Mouse (Mus musculus) forebrain, postnatal 0 days (tissue): ENCODE measurements around the gene Cd207. TPM values are rescaled to one million over a fixed set of nuclear protein-coding genes. Genes with fewer than 3 reads are reported as not detected.

ENCODE experiments used
- ATAC-seq: fragments of 200-750 bp; cut with Nextera tagmentation; 2 replicates; pipeline ENCODE4 v1.8.0; 2017; ENCODE audit warnings: mild to moderate bottlenecking, moderate library complexity
- DNase-seq: peaks from one replicate; pipeline ENCODE4 v3.0.0-alpha.2; 2015
- H3K27ac ChIP-seq: fragments of 300-500 bp; sonication (generic); 2 replicates; pipeline ENCODE4 v1.5.1; 2014; ENCODE audit warnings: low read depth, mild to moderate bottlenecking, antibody characterized with exemption, low read length, moderate library complexity, mixed read lengths
- H3K27me3 ChIP-seq: fragments of 300-500 bp; sonication (generic); 2 replicates; pipeline ENCODE4 v1.6.1; 2014; ENCODE audit warnings: mild to moderate bottlenecking, low read length, mixed read lengths; ENCODE audit not compliant: insufficient read depth
- H3K36me3 ChIP-seq: fragments of 300-500 bp; sonication (generic); 2 replicates; pipeline ENCODE4 v1.6.1; 2014; ENCODE audit warnings: mild to moderate bottlenecking, moderate library complexity; ENCODE audit not compliant: insufficient read depth
- H3K4me1 ChIP-seq: fragments of 300-500 bp; sonication (generic); 2 replicates; pipeline ENCODE4 v1.6.1; 2014; ENCODE audit warnings: antibody characterized with exemption; ENCODE audit not compliant: insufficient read depth
- H3K4me2 ChIP-seq: fragments of 300-500 bp; sonication (generic); 2 replicates; pipeline ENCODE4 v1.6.1; 2014; ENCODE audit warnings: low read depth, mild to moderate bottlenecking, moderate library complexity
- H3K4me3 ChIP-seq: fragments of 300-500 bp; sonication (generic); 2 replicates; pipeline ENCODE4 v1.5.1; 2014; ENCODE audit warnings: low read depth, low read length, mixed read lengths
- H3K9ac ChIP-seq: fragments of 300-500 bp; sonication (generic); 2 replicates; pipeline ENCODE4 v1.6.1; 2014; ENCODE audit warnings: mild to moderate bottlenecking
- H3K9me3 ChIP-seq: fragments of 300-500 bp; sonication (generic); 2 replicates; pipeline ENCODE4 v1.6.1; 2016; ENCODE audit warnings: low read length
- CTCF ChIP-seq: sonication (generic); IDR thresholded peaks from 2 replicates; pipeline ENCODE4 v1.5.1; 2016; ENCODE audit warnings: antibody characterized with exemption, control low read depth, low read depth
- WGBS: fragments of 180-500 bp; shearing (Covaris S2); extraction: QIAGEN DNeasy Blood & Tissue Kit; methylation state at CpG from one replicate; pipeline ENCODE4 v1.1.7; 2014; 5-methylcytosine and 5-hydroxymethylcytosine counted together
- polyA plus RNA-seq: library from polyadenylated mRNA; unstranded; fragments of >200 nt; fragmentation: Nextera tagmentation; extraction: Ambion mirVana; gene quantifications from 2 replicates; pipeline ENCODE4 v1.2.1, GENCODE M21; 2015
- total RNA-seq: library from RNA; depleted of rRNA; stranded (reverse); fragments of >200 nt; gene quantifications from 2 replicates; pipeline ENCODE4 v1.2.3, GENCODE M21; 2014

The Cd207 gene
- total and polyA plus RNA-seq, 2 experiments from 2014 or later: not detected

DNA sequence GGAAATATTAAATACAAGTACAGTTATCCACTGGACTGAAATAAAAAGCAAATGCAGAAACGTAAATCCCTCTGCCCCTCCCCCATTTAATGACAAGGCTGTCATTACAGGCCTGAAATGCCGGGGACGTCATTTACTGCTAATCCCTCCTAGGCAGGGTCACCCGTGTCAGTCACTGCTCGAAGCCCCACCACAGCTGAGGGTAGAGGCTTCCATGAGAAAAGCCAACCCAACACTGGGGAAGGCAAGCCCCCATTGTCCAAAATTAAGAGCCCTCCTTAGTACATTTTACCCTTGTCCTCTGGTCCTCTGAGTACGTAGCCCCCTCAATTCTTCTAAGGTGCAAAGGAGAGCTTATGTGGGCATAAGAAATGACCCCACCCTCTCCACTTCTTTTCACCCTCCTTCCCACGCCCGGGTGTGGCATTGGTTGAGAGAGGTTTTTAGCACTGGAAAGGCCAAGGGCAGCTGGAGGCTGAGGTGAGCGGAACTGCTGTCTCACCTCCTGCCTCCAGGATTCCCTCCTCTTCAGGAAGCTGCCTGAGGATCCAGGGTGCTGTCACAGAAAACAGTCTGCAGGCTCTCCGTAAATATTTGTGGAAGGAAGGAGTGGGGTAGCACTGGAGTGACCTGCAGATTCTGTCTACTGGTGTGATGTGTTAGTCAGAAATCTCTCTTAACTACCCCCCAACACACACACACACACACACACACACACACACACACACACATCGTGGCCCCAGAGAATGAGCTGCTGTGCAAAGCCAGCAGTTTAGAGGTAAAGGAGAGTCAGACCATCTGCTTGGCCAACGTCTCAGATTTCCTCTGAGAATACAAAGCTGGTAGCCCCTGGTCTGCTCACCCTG lies 35.8 kb upstream of the Cd207 start:
- Histone ChIP-seq H3K9ac (no peak overlapping the region), H3K4me3 (no peak overlapping the region), H3K27ac (no peak overlapping the region), H3K36me3 (no peaks in the 10 kb centered on the region), H3K4me1 (peaks cover 9% of the 10 kb centered on the region), H3K9me3 (no peaks in the 10 kb centered on the region), H3K27me3 (peaks cover 95% of the 10 kb centered on the region), H3K4me2 (no peak overlapping the region)
- ATAC-seq: no peak
- TF ChIP-seq CTCF: no peak
- no peak for DNase-seq
- 4% methylated on average over 12 of the region's 12 CpGs for WGBS

DNA sequence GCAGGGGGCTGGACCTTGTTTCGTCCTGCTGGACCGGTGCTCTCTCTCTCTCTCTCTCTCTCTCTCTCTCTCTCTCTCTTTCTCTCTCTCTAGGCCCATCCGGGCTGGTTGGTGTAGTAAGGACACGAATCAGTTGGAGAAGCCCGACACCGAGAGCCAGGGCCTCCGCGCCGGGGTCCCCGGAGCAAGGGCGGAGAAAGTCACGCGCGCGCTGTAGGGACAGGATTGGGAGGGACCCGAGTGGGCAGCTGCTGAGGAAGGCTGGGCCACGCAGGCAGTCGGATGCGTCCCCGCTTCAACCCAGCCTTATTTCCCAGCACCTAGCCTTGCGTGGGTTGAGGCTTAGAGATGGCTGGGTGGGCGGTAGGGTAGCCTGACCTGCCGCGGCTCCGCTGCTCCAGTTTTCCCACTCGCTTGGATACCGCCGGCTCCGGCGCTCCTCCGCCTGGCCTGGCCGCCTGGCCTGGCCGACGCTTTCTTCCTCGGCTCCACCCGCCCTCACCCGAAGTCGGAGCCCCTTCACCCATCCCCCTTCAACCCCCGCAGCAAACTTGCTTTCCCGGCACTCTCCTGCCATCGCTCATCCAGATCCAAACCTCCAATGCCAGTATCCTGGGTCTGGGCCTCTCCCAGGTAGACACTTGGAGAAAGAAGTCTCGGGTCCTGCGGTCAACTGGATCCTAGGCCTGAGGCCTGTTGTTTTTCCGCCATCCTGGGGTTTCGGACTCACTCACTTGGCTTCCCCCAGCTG lies 34.2 kb upstream of the Cd207 start:
- Histone ChIP-seq H3K9ac (no peak overlapping the region), H3K9me3 (no peaks in the 10 kb centered on the region), H3K27ac (no peak overlapping the region), H3K36me3 (no peaks in the 10 kb centered on the region), H3K4me1 (peaks cover 9% of the 10 kb centered on the region), H3K4me2 (peak overlapping the region; percentile 49), H3K4me3 (peak overlapping the region; percentile 30), H3K27me3 (peaks cover 94% of the 10 kb centered on the region)
- DNase-seq (no peak), ATAC-seq (peak; percentile 17; the same call in 1 of the 2 replicates)
- 3% methylated on average over 45 of the region's 45 CpGs for WGBS
- no peak for TF ChIP-seq CTCF

DNA sequence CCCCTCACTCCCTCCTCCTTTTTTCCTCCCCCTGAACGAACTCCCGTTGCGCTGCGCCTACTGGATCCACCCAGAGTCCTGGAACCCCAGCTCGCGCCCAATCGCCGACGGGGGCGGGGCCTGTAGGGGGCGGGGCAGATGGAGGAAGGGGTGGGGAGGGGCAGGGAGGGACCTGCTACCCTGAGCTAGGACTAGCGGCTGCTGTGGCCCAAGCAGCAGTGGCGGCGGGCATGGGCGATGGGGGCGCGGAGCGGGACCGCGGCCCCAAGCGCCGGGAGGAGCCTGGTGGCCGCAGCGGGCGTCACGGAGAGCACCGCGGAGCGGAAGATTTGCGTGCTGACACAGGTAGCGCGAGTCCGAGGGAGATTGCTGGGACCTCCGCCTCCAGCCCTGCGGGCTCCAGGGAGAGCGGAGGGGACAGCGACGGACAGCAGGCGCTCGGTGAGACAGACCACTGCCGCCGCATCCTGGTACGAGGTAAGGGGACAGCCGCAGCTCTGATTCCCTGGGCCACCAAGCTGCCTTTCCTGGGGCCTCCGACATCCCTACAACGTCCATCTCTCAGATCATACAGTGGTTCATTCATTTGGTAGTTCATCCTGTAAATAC lies 33.5 kb upstream of the Cd207 start, which contains the start of gene Vax2:
Vax2 (plus strand) TSS at position 198 of the 609 bp plus-strand sequence.
- Histone ChIP-seq H3K27me3 (peaks cover 97% of the 10 kb centered on the region), H3K27ac (no peak within 1 kb of the TSS), H3K9ac (no peak within 1 kb of the TSS), H3K4me3 (peak within 1 kb of the TSS; percentile 30), H3K9me3 (no peaks in the 10 kb centered on the region), H3K36me3 (no peaks in the 10 kb centered on the region), H3K4me1 (peaks cover 9% of the 10 kb centered on the region), H3K4me2 (peak within 1 kb of the TSS; percentile 49)
- TF ChIP-seq CTCF: no peak
- DNase-seq (no peak), ATAC-seq (peak; percentile 60; the same call in 1 of the 2 replicates)
- under 1% methylated on average over 44 of the region's 46 CpGs for WGBS

DNA sequence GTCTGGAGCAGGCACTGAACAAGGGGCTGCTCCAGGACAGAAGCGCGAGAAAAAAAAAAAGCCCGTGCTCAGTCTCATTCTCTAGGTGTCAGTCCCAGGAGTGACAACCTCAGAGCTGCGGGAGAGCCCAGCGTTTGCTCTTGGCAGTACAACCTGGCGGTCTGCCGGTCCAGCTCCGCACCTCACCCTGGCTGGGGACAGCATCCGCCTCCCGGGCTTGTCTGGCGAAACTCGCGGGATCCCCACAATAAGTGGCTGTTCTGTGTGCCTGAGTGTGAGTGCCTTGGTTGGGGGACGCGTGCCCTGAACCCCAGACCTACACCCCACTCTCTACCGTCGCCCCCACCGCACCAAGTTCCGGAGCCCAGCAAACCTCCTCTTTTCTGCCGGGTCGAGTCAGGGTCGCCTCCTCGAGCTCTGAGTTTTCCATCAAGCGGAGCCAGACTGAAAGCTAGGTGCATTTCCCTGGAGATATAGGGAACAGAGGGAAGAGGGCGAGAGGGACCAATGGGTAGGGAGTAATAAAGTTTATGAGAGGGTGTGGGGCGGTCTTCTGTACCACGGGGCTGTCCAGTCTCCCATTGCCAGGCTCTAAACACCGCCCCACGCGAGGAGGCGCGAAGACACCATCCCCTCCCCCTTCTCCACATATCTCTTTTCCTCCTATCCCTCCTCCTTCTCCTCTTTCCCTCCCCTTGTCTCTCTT lies 32.9 kb upstream of the Cd207 start:
- peak overlapping the region; percentile 30 for H3K4me3 ChIP-seq
- H3K27ac ChIP-seq: no peak overlapping the region
- no peak for TF ChIP-seq CTCF
- no peak overlapping the region for H3K9ac ChIP-seq
- H3K27me3 ChIP-seq: peaks cover 97% of the 10 kb centered on the region
- no peaks in the 10 kb centered on the region for H3K36me3 ChIP-seq
- DNase-seq: no peak
- 1% methylated on average over 31 of the region's 32 CpGs for WGBS
- H3K4me1 ChIP-seq: peaks cover 9% of the 10 kb centered on the region
- H3K4me2 ChIP-seq: peak overlapping the region; percentile 49
- ATAC-seq: 0 out of 2 replicates have a peak, but pooled peaks have one; percentile 25
- H3K9me3 ChIP-seq: no peaks in the 10 kb centered on the region

DNA sequence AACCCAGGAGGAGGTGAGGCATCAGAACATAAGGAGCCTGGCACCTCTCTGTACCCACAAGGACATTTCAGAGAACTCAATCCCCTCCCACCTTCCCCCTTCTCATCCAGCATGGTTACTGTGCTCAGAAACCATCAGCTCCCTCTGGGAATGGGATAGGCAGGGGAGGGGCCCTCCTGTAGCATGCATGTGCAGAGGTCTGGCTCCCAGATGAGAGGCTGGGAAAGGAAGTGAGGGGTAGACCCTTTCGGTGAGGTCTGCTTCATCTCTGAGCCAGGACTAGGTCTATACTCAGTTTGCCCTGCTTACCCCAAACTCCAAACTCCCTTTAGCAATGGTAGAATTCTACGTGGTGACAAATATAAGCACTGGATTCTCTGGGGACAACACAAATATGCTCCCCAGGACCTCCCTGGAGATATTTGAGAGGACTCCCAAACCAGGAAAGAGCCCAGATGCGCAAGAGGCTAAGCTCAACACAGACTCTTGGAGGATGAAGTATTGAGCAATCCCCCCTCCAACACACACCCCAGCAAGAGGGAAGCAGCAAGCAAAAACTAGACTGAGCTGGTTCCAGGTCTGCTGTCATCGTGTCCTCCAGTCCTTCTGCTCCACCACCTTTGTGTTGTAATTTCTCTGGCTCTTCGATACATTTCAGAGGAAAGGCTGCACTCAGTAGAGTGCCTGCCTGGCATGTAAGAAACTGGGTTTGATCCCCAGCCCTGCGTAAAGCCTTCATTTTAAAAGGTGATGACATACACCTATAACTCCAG lies 30.3 kb upstream of the Cd207 start:
- H3K27ac ChIP-seq: no peak overlapping the region
- peaks cover 96% of the 10 kb centered on the region for H3K27me3 ChIP-seq
- H3K4me2 ChIP-seq: no peak overlapping the region
- peaks cover 9% of the 10 kb centered on the region for H3K4me1 ChIP-seq
- H3K9me3 ChIP-seq: no peaks in the 10 kb centered on the region
- no peak for DNase-seq
- no peak for ATAC-seq
- no peaks in the 10 kb centered on the region for H3K36me3 ChIP-seq
- TF ChIP-seq CTCF: no peak
- H3K4me3 ChIP-seq: no peak overlapping the region
- no peak overlapping the region for H3K9ac ChIP-seq
- 7% methylated on average over 6 of the region's 6 CpGs for whole genome bisulfite sequencing

DNA sequence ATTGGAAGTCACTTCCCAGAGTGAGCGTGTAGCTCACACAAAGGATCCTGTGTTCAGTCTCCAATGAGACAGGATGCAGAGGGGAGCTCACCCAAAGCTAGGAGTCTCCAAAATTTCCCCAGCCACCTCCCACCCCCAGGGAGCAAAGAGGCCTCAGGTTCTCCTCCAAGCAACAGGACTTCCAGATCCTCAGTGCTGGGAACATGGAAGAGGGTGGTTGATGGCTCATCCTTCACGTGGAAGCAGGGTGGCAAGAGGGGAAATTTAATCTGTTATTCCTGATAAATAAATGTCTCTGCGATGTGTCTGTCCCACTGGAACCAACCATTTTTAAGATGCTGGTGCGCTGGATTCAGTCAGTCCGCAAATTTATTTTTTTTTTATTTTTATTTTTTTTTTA lies 27.0 kb upstream of the Cd207 start:
- no peaks in the 10 kb centered on the region for H3K9me3 ChIP-seq
- no peak overlapping the region for H3K4me3 ChIP-seq
- TF ChIP-seq CTCF: no peak
- H3K27ac ChIP-seq: no peak overlapping the region
- no peak overlapping the region for H3K4me2 ChIP-seq
- H3K9ac ChIP-seq: no peak overlapping the region
- H3K27me3 ChIP-seq: peaks cover 89% of the 10 kb centered on the region
- DNase-seq (no peak), ATAC-seq (no peak)
- WGBS: 15% methylated on average over 5 of the region's 5 CpGs
- H3K4me1 ChIP-seq: no peaks in the 10 kb centered on the region
- no peaks in the 10 kb centered on the region for H3K36me3 ChIP-seq
